Mouse (Mus musculus): ENCODE results near the gene Cyp2e1. TPM values are rescaled to one million over a fixed set of nuclear protein-coding genes. Genes with fewer than 3 reads are reported as not detected.
"Not testable (repeated sequence)": the region's sequence is repeated elsewhere in the genome, so short reads cannot be mapped to it uniquely, and the experiment has no call there.

Gene Cyp2e1
- total RNA-seq (2017): not detected in 3 replicates

DNA sequence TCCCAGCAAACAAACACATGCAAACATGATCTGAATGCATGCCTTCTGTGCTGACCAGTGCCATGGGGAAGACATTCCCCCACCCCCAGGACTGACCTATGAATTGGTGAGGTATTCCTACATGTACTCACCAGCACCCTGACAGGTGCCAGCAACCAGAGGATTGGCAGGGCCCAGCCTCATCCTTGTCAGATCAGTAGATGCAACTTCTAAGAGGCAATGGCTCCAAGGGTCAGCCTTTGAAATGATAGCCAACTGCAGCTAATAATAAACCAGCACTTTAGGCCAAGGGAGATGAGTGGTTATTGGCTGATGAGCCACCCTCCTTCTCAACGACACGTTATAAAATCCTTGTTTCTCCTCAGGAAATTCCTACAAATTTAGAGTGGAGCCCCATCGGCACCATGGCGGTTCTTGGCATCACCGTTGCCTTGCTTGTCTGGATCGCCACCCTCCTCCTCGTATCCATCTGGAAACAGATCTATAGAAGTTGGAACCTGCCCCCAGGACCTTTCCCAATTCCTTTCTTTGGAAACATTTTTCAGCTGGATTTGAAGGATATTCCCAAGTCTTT is at the start of gene Cyp2e1:
Gene Cyp2e1 (plus strand): TSS at position 293 of the 574 bp plus-strand sequence.
- ATAC-seq (replicated peaks; ENCODE audit: insufficient number of reproducible peaks, low FRiP score, low TSS enrichment, poor library complexity, severe bottlenecking): no peak

GRCm38 (mm10) chr7:140717155-140718055 is 46.1 kb upstream of the Cyp2e1 start:
- no peak for ATAC-seq (replicated peaks; ENCODE audit: insufficient number of reproducible peaks, low FRiP score, low TSS enrichment, poor library complexity, severe bottlenecking)

DNA sequence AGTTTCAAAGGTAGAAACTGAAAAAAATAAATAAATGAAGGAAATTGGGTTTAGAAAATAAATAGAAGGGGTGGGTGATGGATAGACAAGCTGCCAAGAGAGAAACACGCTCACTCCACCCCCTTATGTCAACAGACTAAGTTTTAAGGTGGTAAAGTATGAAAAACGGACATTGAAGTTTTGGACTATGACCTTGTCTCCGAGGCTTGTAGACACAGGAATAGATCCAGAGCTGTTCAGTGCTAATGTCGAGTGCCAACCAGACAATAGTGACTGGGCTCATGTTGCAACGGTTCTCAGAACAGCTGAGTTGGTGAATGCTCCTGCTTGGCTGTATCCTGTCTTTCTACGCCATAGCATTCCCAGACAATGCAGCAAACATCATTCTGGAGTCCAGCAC is 42.4 kb upstream of the Cyp2e1 start:
- no peak for ATAC-seq (replicated peaks; ENCODE audit: insufficient number of reproducible peaks, low FRiP score, low TSS enrichment, poor library complexity, severe bottlenecking)

DNA sequence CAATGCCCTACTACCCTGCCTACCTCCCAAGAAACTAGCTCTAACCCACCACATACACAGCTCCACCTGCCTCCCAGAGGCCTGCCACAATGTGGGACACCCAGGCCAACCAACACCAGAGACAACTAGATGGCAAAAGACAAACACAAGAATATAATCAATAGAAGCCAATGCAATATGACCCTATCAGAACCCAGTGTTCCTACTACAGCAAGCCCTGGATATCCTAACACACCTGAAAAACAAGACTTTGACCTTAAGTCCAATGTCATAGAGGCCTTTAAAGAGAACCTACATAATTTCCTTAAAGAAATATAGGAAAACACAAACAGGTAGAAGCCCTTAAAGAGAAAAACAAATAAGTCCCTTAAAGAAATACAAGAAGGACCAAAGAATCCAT is 38.0 kb upstream of the Cyp2e1 start:
- ATAC-seq (replicated peaks; ENCODE audit: insufficient number of reproducible peaks, low FRiP score, low TSS enrichment, poor library complexity, severe bottlenecking): no peak

DNA sequence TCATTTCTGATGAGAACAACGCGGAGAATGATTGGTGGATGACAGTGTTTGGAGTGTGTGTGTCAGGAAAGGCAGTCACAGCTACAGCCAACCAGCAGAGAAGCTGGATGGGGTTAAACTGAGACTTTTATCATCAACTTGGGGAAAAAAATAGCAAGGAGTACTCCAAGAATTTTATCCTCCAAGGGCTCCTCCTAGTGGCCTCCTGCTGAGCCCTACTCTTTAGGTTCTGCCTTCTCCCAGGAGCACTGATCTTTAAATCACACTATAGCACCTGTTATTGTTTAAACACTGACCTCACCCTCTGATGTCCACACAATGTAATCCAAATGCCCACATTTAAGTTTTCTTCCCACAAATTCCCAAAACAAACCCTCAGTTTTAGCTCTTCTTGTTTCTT is 30.4 kb upstream of the Cyp2e1 start:
- ATAC-seq (replicated peaks; ENCODE audit: insufficient number of reproducible peaks, low FRiP score, low TSS enrichment, poor library complexity, severe bottlenecking): no peak

GRCm38 (mm10) chr7:140747402-140747801 is 16.1 kb upstream of the Cyp2e1 start:
- no peak for ATAC-seq (replicated peaks; ENCODE audit: insufficient number of reproducible peaks, low FRiP score, low TSS enrichment, poor library complexity, severe bottlenecking)

DNA sequence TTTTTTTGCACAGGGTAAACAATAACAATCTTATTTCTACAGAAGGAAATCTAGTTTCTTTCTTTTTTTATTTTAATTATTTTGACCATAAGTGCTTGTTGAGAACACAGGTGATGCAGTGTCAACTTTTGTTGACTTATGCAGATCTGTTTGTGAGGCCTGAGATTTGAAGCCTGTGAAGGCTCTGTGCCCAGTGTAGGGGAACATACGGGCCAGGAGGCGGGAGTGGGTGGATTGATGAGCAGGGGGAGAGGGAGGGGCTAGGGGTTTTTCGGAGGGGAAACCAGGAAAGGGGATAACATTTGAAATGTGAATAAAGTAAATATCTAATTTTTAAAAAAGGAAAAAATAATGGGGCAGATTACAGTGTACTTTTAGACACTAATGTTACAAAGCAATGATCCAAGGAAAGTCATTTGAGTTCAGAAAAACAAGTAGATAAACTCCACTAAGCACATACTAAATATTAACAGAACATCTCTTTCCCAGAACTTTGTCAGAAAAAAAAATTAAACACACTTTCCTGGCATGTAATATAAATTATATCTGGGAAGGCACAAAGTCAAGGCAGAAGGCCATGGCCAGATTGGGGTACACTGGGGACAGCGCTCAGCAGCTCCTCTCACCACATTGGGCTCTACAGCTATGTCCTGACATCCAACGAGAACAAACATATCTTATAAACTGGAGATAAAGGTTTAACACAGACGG is 15.3 kb upstream of the Cyp2e1 start:
- no peak for ATAC-seq (replicated peaks; ENCODE audit: insufficient number of reproducible peaks, low FRiP score, low TSS enrichment, poor library complexity, severe bottlenecking)

- ATAC-seq (replicated peaks; ENCODE audit: insufficient number of reproducible peaks, low FRiP score, low TSS enrichment, poor library complexity, severe bottlenecking): no peak
Observed at GRCm38 (mm10) chr7:140748827-140749160, 14.7 kb upstream of the Cyp2e1 start.

GRCm38 (mm10) chr7:140754556-140754955 is 9.0 kb upstream of the Cyp2e1 start:
- ATAC-seq (replicated peaks; ENCODE audit: insufficient number of reproducible peaks, low FRiP score, low TSS enrichment, poor library complexity, severe bottlenecking): no peak

- no peak for ATAC-seq (replicated peaks; ENCODE audit: insufficient number of reproducible peaks, low FRiP score, low TSS enrichment, poor library complexity, severe bottlenecking)
Observed at GRCm38 (mm10) chr7:140756151-140756854, 7.2 kb upstream of the Cyp2e1 start.

GRCm38 (mm10) chr7:140760647-140761046 is 2.9 kb upstream of the Cyp2e1 start:
- ATAC-seq (replicated peaks; ENCODE audit: insufficient number of reproducible peaks, low FRiP score, low TSS enrichment, poor library complexity, severe bottlenecking): no peak

- not testable (repeated sequence) for ATAC-seq (replicated peaks; ENCODE audit: insufficient number of reproducible peaks, low FRiP score, low TSS enrichment, poor library complexity, severe bottlenecking)
Observed at GRCm38 (mm10) chr7:140765391-140765790, 1.9 kb downstream of the Cyp2e1 start.

GRCm38 (mm10) chr7:140765888-140766739 is 2.6 kb downstream of the Cyp2e1 start:
- no peak for ATAC-seq (replicated peaks; ENCODE audit: insufficient number of reproducible peaks, low FRiP score, low TSS enrichment, poor library complexity, severe bottlenecking)

DNA sequence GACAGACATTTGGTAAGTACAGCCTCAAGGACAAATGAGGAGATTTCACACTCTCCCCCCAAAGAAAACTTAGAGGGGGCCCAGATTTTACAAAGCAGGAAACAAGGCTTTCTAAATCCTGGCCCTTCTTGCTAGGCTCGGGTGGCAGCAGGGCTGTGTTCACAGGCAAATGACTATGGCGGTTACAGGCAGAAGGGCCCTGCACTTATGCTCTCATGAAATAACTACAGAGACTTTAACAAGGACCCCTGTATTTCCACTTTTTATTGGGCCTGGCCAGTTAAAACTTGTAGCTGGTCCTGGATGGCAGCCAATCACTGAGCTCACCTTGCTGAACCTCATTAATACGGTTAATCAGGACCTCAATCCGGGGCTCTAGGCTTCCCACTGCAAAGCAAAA is 17.0 kb downstream of the Cyp2e1 start:
- ATAC-seq (replicated peaks; ENCODE audit: insufficient number of reproducible peaks, low FRiP score, low TSS enrichment, poor library complexity, severe bottlenecking): no peak

DNA sequence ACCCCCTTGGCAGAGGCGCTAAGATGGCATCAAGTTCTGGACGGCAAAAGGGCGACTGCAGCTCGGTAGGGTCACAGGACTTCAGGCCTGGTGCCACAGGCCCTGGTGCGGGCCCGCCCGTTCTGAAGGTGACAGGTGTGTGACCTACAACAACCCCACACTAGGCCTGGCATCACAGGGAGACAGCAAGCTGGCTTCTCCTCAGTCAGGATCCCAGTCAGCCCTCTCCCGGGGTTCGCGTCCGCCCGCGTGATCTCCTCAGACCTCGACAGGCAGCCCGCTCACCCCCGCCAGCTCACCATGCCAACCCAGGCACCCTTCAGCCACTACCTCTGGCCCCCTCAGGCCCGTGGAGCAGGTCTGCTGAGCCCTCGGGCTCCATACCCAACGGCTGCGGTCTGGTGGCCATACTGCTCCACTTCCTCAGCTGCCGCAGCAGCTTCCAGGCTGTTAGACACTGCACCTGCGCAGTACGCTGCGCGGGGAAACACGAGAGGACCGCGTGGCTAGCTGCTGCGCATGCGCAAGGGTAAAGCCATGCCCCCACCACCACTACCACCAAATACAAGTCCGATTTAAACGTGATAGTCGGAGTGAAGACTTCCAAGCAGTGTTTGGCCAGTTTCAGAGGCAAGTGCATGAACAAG is 24.0 kb downstream of the Cyp2e1 start, which contains the start of gene Syce1:
Gene Syce1 (minus strand): TSS at position 447 of the 647 bp plus-strand sequence.
- no peak for ATAC-seq (replicated peaks; ENCODE audit: insufficient number of reproducible peaks, low FRiP score, low TSS enrichment, poor library complexity, severe bottlenecking)

- ATAC-seq (replicated peaks; ENCODE audit: insufficient number of reproducible peaks, low FRiP score, low TSS enrichment, poor library complexity, severe bottlenecking): no peak
Observed at GRCm38 (mm10) chr7:140788053-140788435, 24.5 kb downstream of the Cyp2e1 start.

DNA sequence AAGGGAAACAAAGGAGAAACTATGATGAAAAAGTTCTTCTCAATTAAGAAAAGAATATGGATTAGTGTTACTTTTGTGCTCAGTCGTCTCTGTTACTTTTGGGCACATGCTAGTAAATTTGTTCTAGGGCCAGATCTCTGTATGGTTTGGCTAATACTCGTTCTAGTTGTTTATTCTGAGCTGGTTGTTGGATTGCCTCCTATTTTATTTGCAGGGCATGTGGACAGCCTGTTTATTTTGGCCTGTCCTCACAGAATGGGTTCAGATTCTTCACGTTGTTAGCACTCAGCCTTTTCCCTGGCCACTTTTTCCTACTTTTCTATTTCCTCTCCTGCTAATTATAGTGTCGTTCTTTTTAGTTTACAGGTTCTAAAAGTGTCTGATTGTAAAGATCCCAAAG is 30.0 kb downstream of the Cyp2e1 start:
- ATAC-seq (replicated peaks; ENCODE audit: insufficient number of reproducible peaks, low FRiP score, low TSS enrichment, poor library complexity, severe bottlenecking): no peak

DNA sequence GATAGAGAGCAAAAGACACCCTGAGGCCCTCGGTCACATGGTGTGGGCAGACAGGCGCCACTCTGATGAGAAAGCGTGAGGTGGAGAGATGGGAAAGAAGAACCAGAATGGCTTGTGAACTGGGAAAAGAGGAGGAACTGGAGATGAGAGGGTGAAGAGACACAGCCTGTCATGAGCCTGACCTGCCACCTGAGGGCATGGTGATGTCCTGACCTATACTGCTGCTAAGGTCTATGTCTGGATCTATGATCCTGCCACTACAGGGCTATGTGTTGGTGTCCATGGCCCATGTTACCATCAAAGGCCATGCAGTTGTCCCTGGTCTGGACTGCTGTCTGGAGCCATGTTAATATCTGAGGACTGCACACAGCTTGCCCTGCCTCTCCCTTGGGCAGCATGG is 34.1 kb downstream of the Cyp2e1 start:
- ATAC-seq (replicated peaks; ENCODE audit: insufficient number of reproducible peaks, low FRiP score, low TSS enrichment, poor library complexity, severe bottlenecking): no peak

Measured in monocyte, adult 5-6 weeks (primary cell).